Mouse (Mus musculus) forelimb bud, embryonic 11.5 days (tissue): Measurements from ENCODE around the gene Wfdc9.
"Not testable (repeated sequence)": the region's sequence is repeated elsewhere in the genome, so short reads cannot be mapped to it uniquely, and the experiment has no call there.

Source experiments
- DNase-seq: peaks from one replicate; pipeline ENCODE4 v3.0.0-alpha.2; 2012; ENCODE audit warnings: low read depth, low spot score

Gene Wfdc9

GRCm38 (mm10) chr2:164619050-164619449, 37.3 kb downstream of the Wfdc9 start:
- no peak for DNase-seq

GRCm38 (mm10) chr2:164615386-164615785, 41.0 kb downstream of the Wfdc9 start:
- DNase-seq = no peak

GRCm38 (mm10) chr2:164613471-164613870, 42.9 kb downstream of the Wfdc9 start, which contains the start of the genes Wfdc6b and Wfdc8:
Wfdc6b (plus strand) TSS chr2:164613522.
Wfdc8 (minus strand) TSS chr2:164613626.
- not testable (repeated sequence) for DNase-seq

GRCm38 (mm10) chr2:164608781-164609180, 47.6 kb downstream of the Wfdc9 start:
- no peak for DNase-seq

- no peak for DNase-seq
Observed at GRCm38 (mm10) chr2:164604411-164604810, 52.0 kb downstream of the Wfdc9 start.

- no peak for DNase-seq
Observed at GRCm38 (mm10) chr2:164603482-164603881, 52.9 kb downstream of the Wfdc9 start.

GRCm38 (mm10) chr2:164600179-164600578, 56.2 kb downstream of the Wfdc9 start:
- no peak for DNase-seq
